Mouse (Mus musculus) left cerebral cortex, adult 2 months (tissue): ENCODE results near the gene Clybl. TPM values are rescaled to one million over a fixed set of nuclear protein-coding genes. Genes with fewer than 3 reads are reported as not detected.

Experiments used
- DNase-seq, 2 experiments: peaks; one replicate each; pipeline ENCODE4 v3.0.0; 2021 to 2022; ENCODE audit warnings: low spot score in 2 of 2, mixed read lengths in 1 of 2; ENCODE audit errors: extremely low spot score in 1 of 2
- H3K27ac ChIP-seq: fragments of 200-600 bp; 2 replicates; pipeline ENCODE4 v1.8.1; 2022
- H3K4me3 ChIP-seq: fragments of 200-600 bp; 2 replicates; pipeline ENCODE4 v1.8.1; 2022
- CTCF ChIP-seq: fragments of 200-600 bp; IDR thresholded peaks from 2 replicates; pipeline ENCODE4 v1.8.1; 2022; ENCODE audit warnings: antibody characterized with exemption, mild to moderate bottlenecking, moderate library complexity
- intact Hi-C: fragments of 180-260 bp; cut with DNase I; formaldehyde crosslinking; loops from one replicate; pipeline ENCODE4 v1.15.1; 2025
- total RNA-seq, 2 experiments: library from RNA; stranded (reverse); gene quantifications; 2 replicates each; pipeline ENCODE4 v1.2.3; 2021

Clybl gene
- total RNA-seq, 2 experiments from 2014 or later = 24.7 to 25.6 TPM

DNA sequence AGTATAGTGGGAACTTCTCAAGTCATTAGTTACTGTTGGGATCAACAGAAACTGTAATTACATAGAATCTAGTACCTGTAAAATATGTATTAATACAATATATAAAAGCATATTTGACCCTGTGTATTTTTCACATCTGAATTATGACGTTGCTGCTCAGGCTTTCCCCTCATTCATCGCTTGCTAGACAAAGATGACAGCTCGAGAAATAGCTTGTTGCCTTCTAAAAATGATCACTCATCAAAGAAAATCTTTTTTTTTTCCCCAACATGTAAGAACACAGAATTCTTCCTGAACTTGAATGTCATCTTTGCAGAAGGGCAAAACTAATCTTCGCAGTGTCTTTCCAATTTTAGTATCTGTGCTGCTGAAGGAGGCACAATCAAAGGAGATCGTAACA, 206.3 kb downstream of the Clybl start:
- no peak for TF ChIP-seq CTCF
- Histone ChIP-seq H3K27ac (no peak overlapping the region), H3K4me3 (no peak overlapping the region)
- DNase-seq = no peak
- intact Hi-C loops = no loop called here

DNA sequence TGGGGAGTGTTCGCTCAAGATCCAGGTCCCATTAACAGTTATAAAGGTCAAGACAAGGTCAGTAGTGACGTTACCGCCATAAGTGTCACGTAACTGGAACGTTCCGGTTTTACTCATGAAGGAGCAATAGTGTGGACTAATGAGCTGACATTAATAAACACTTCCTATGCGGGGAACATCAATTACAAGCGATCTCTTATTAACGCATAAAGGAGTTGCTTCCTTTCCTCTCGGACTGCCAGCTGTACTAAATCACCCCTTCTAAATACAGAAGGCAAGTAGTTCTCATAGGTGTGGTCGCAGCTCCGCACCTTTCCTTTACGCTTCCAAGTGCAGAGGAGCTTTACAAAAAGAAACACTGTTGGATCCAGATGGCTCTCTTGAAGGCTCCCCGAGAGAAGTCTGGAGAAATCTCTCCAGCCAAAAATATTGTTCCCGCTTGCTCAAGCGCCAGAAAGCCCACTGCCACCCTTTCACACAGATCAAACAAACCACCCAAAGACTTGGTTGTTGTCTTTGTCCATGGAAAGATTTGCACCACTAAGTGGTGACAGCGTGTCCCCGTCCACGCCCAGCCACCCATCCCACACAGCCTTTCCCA, 207.0 kb downstream of the Clybl start:
- Histone ChIP-seq H3K27ac (no peak overlapping the region), H3K4me3 (no peak overlapping the region)
- no peak for TF ChIP-seq CTCF
- intact Hi-C loops = no loop called here
- DNase-seq = no peak

GRCm38 (mm10) chr14:122389684-122390370, 208.3 kb downstream of the Clybl start:
- intact Hi-C loops = no loop called here
- no peak for TF ChIP-seq CTCF
- Histone ChIP-seq H3K27ac (no peak overlapping the region), H3K4me3 (no peak overlapping the region)
- DNase-seq = no peak

DNA sequence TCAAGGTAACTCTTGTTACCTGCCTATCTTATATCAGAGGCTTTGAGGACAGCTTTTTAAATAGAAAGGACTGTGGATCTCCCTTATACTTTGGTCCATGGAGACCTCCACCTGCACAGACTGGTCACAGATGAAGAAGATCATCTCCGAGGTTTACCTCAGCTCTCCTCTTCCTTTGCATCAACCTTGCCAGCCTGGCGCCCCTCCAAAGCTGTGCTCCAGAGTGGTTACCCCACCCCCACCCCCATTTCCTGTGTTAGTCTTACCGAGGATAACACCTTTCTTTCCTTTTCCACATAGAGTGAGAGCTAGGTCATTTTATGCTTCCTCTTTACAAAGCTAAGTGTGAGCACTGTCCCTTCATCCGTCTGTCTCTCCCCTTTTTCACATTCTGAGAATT, 209.4 kb downstream of the Clybl start:
- intact Hi-C loops = no loop called here
- no peak for DNase-seq
- H3K4me3 ChIP-seq = no peak overlapping the region
- TF ChIP-seq CTCF = no peak
- no peak overlapping the region for H3K27ac ChIP-seq

GRCm38 (mm10) chr14:122393119-122393518, 211.6 kb downstream of the Clybl start:
- TF ChIP-seq CTCF = no peak
- intact Hi-C loops = no loop called here
- no peak for DNase-seq
- Histone ChIP-seq H3K27ac (no peak overlapping the region), H3K4me3 (no peak overlapping the region)

DNA sequence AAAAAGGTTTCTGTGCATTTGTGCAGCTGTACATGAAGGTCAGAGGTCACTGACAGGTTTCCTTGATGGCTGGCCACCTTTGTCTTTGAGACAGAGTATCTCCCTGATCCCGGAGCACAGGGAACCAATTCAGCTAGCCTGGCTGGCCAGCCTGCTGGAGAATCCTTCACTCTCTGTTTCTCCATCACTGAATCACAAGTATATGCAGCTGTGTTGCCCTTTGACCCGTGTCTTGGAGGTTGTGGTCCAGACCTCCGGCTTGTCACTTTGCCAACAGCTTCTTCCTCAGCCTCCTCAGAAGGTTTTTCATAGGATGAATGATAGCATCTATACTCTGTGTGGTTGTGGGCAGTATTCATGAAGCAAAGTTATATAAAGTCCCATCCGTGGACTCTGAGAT, 217.2 kb downstream of the Clybl start:
- intact Hi-C loops = no loop called here
- no peak for TF ChIP-seq CTCF
- DNase-seq = no peak
- no peak overlapping the region for H3K27ac ChIP-seq
- no peak overlapping the region for H3K4me3 ChIP-seq

- Histone ChIP-seq H3K27ac (no peak overlapping the region), H3K4me3 (no peak overlapping the region)
- no peak for TF ChIP-seq CTCF
- DNase-seq = no peak
- intact Hi-C loops = loop anchor here (10.0 kb wide), 1 partner anchor 175 kb away; no protein-coding TSS in a partner anchor
These were observed 218.4 kb downstream of the Clybl start for GRCm38 (mm10) chr14:122399906-122400305.

GRCm38 (mm10) chr14:122401886-122402285, 220.4 kb downstream of the Clybl start:
- no peak for TF ChIP-seq CTCF
- no peak overlapping the region for H3K27ac ChIP-seq
- intact Hi-C loops = loop anchor here (10.0 kb wide), 1 partner anchor 177 kb away; no protein-coding TSS in a partner anchor
- no peak overlapping the region for H3K4me3 ChIP-seq
- DNase-seq = no peak

DNA sequence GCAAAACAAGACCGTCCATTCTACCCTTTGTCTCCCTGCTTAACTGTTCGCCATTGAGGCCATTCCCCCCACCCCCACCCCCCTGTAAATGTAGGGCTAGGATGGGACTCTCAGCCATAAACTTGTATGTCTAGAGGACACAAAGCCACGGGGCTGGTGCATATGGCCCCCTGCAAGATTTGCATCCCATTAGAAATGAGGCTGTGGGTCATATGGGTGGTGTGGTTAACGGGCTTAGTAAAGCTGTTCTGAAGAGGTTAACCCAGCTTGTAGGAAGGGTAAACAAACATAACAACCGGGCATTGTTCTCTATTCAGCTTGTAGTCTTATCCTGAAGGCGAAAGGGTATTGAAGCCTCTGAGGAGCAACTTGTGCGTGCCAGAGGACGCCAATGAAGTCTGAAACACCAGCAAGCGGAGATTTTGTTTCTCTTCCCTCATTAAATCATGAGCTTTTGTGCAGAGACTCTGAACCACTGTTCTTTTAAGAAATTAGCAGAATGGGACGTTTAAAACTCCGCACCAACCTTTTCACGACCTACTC, 221.3 kb downstream of the Clybl start:
- no peak overlapping the region for H3K4me3 ChIP-seq
- intact Hi-C loops = loop anchor here (10.0 kb wide), 1 partner anchor 178 kb away; no protein-coding TSS in a partner anchor
- H3K27ac ChIP-seq = no peak overlapping the region
- DNase-seq = no peak
- no peak for TF ChIP-seq CTCF

GRCm38 (mm10) chr14:122403422-122403940, 222.0 kb downstream of the Clybl start:
- intact Hi-C loops = loop anchor here (10.0 kb wide), 1 partner anchor 179 kb away; no protein-coding TSS in a partner anchor
- no peak overlapping the region for H3K4me3 ChIP-seq
- TF ChIP-seq CTCF = no peak
- H3K27ac ChIP-seq = no peak overlapping the region; the same call in 1 of the 2 replicates
- DNase-seq = no peak

GRCm38 (mm10) chr14:122404596-122405154, 223.2 kb downstream of the Clybl start:
- DNase-seq = no peak
- intact Hi-C loops = loop anchor here (10.0 kb wide), 1 partner anchor 180 kb away; no protein-coding TSS in a partner anchor
- no peak overlapping the region for H3K27ac ChIP-seq
- H3K4me3 ChIP-seq = no peak overlapping the region
- TF ChIP-seq CTCF = no peak

GRCm38 (mm10) chr14:122405236-122405635, 223.7 kb downstream of the Clybl start:
- Histone ChIP-seq H3K4me3 (no peak overlapping the region), H3K27ac (no peak overlapping the region)
- DNase-seq = no peak
- intact Hi-C loops = loop anchor here (10.0 kb wide), 1 partner anchor 180 kb away; no protein-coding TSS in a partner anchor
- no peak for TF ChIP-seq CTCF
